Mouse (Mus musculus) left cerebral cortex, postnatal 36 days (tissue): ENCODE data around the gene Hs3st3a1. TPM values are rescaled to one million over a fixed set of nuclear protein-coding genes. Genes with fewer than 3 reads are reported as not detected.

Source experiments
- DNase-seq, 2 experiments: peaks; one replicate each; pipeline ENCODE4 v3.0.0; 2021 to 2022; ENCODE audit warnings: low spot score in 2 of 2, mixed read lengths in 1 of 2
- intact Hi-C: fragments of 180-260 bp; cut with DNase I; formaldehyde crosslinking; loops from one replicate; pipeline ENCODE4 v1.15.1; 2025
- total RNA-seq, 2 experiments: library from RNA; stranded (reverse); gene quantifications; 2 replicates each; pipeline ENCODE4 v1.2.3; 2021

The Hs3st3a1 gene
- total RNA-seq, 2 experiments from 2014 or later, result 1.0 TPM

GRCm38 (mm10) chr11:64543181-64543641 is 108.1 kb downstream of the Hs3st3a1 start:
- no peak for DNase-seq
- intact Hi-C loops, result no loop called here

- no peak for DNase-seq
- intact Hi-C loops, result no loop called here
Measured at GRCm38 (mm10) chr11:64544236-64544635, 109.1 kb downstream of the Hs3st3a1 start.

GRCm38 (mm10) chr11:64549380-64549779 is 114.2 kb downstream of the Hs3st3a1 start:
- DNase-seq, result no peak
- intact Hi-C loops, result no loop called here

- DNase-seq, result no peak
- intact Hi-C loops, result no loop called here
Measured at GRCm38 (mm10) chr11:64549955-64550354, 114.8 kb downstream of the Hs3st3a1 start.

- DNase-seq, result no peak
- intact Hi-C loops, result no loop called here
Measured at GRCm38 (mm10) chr11:64558282-64558681, 123.2 kb downstream of the Hs3st3a1 start.

GRCm38 (mm10) chr11:64559388-64559787 is 124.3 kb downstream of the Hs3st3a1 start:
- no peak for DNase-seq
- intact Hi-C loops, result no loop called here

- no peak for DNase-seq
- intact Hi-C loops, result no loop called here
Measured at GRCm38 (mm10) chr11:64560471-64560870, 125.3 kb downstream of the Hs3st3a1 start.

GRCm38 (mm10) chr11:64562771-64563170 is 127.6 kb downstream of the Hs3st3a1 start:
- intact Hi-C loops, result no loop called here
- DNase-seq, result no peak

Other genes with a start within 250 kb of the Hs3st3a1 start
- under 1 TPM; 0.79 to 0.91 TPM for gene F930015N05Rik, start 1.3 kb downstream of the Hs3st3a1 start, total RNA-seq